Mouse (Mus musculus) inflammation-experienced regulatory T-cells, adult 6 months (primary cell): Measurements from ENCODE around the gene Atp6v1fnb. TPM values are rescaled to one million over a fixed set of nuclear protein-coding genes. Genes with fewer than 3 reads are reported as not detected.

Experiments used
- ATAC-seq: one replicate; pipeline ENCODE4 v1.8.0; 2017
- polyA plus RNA-seq, 3 experiments: library from polyadenylated mRNA; unstranded; fragments of 100-300 nt; shearing (Covaris generic); gene quantifications; one replicate each; pipeline ENCODE4 v1.2.1; 2017

Gene Atp6v1fnb
- not detected for polyA plus RNA-seq

GRCm38 (mm10) chr6:29471137-29471536 lies at the start of gene Atp6v1fnb:
Gene Atp6v1fnb (plus strand): TSS chr6:29471437.
- ATAC-seq: no peak

GRCm38 (mm10) chr6:29425118-29425517 lies 46.1 kb upstream of the Atp6v1fnb start:
- no peak for ATAC-seq

GRCm38 (mm10) chr6:29426331-29426730 lies 44.9 kb upstream of the Atp6v1fnb start:
- no peak for ATAC-seq

GRCm38 (mm10) chr6:29428171-29428570 lies 43.1 kb upstream of the Atp6v1fnb start:
- ATAC-seq: no peak

- no peak for ATAC-seq
These were observed 40.4 kb upstream of the Atp6v1fnb start for GRCm38 (mm10) chr6:29430681-29431420.

GRCm38 (mm10) chr6:29431473-29431872 lies 39.8 kb upstream of the Atp6v1fnb start:
- ATAC-seq: no peak

- ATAC-seq: no peak
These were observed 39.1 kb upstream of the Atp6v1fnb start for GRCm38 (mm10) chr6:29432156-29432555.

- ATAC-seq: no peak
These were observed 38.6 kb upstream of the Atp6v1fnb start for GRCm38 (mm10) chr6:29432676-29433037.

- ATAC-seq: no peak
These were observed 38.0 kb upstream of the Atp6v1fnb start, which contains the start of gene Flnc for GRCm38 (mm10) chr6:29433038-29433803. Gene Flnc (plus strand): TSS chr6:29433256.

- ATAC-seq: no peak
These were observed 37.1 kb upstream of the Atp6v1fnb start for GRCm38 (mm10) chr6:29433804-29434795.

- no peak for ATAC-seq
These were observed 36.1 kb upstream of the Atp6v1fnb start for GRCm38 (mm10) chr6:29434911-29435691.

GRCm38 (mm10) chr6:29435940-29436451 lies 35.2 kb upstream of the Atp6v1fnb start:
- no peak for ATAC-seq

- ATAC-seq: no peak
These were observed 34.7 kb upstream of the Atp6v1fnb start for GRCm38 (mm10) chr6:29436461-29436934.

- ATAC-seq: no peak
These were observed 32.0 kb upstream of the Atp6v1fnb start for GRCm38 (mm10) chr6:29439251-29439650.

GRCm38 (mm10) chr6:29439789-29440188 lies 31.4 kb upstream of the Atp6v1fnb start:
- no peak for ATAC-seq

- no peak for ATAC-seq
These were observed 26.5 kb upstream of the Atp6v1fnb start for GRCm38 (mm10) chr6:29444773-29445172.

GRCm38 (mm10) chr6:29445354-29445753 lies 25.9 kb upstream of the Atp6v1fnb start:
- ATAC-seq: no peak

GRCm38 (mm10) chr6:29449858-29450257 lies 21.4 kb upstream of the Atp6v1fnb start:
- ATAC-seq: no peak

GRCm38 (mm10) chr6:29450667-29451066 lies 20.6 kb upstream of the Atp6v1fnb start:
- no peak for ATAC-seq

GRCm38 (mm10) chr6:29461502-29461901 lies 9.7 kb upstream of the Atp6v1fnb start:
- no peak for ATAC-seq

- no peak for ATAC-seq
These were observed 7.8 kb upstream of the Atp6v1fnb start for GRCm38 (mm10) chr6:29463388-29463787.
